Mouse (Mus musculus) embryonic facial prominence, embryonic 12.5 days (tissue): ENCODE measurements at regions not wholly inside any gene's neighbourhood (a gene's known extent, or its start where the extent isn't known, plus 50 kb on each side); places are given as distances from the start of the nearest gene placed in this dataset.

Source experiments
- ATAC-seq: fragments of 200-750 bp; cut with Nextera tagmentation; 2 replicates; pipeline ENCODE4 v1.8.0; 2017; ENCODE audit not compliant: insufficient number of reproducible peaks, insufficient read depth, low FRiP score, low TSS enrichment
- H3K27ac ChIP-seq: fragments of 300-500 bp; sonication (generic); 2 replicates; pipeline ENCODE4 v1.5.1; 2016; ENCODE audit warnings: mild to moderate bottlenecking
- H3K27me3 ChIP-seq: fragments of 300-500 bp; sonication (generic); 2 replicates; pipeline ENCODE4 v1.6.1; 2016; ENCODE audit warnings: mild to moderate bottlenecking, moderate library complexity
- H3K36me3 ChIP-seq: fragments of 300-500 bp; sonication (generic); 2 replicates; pipeline ENCODE4 v1.6.1; 2016; ENCODE audit warnings: mild to moderate bottlenecking
- H3K4me1 ChIP-seq: fragments of 300-500 bp; sonication (generic); 2 replicates; pipeline ENCODE4 v1.6.1; 2016
- H3K4me2 ChIP-seq: fragments of 300-500 bp; sonication (generic); replicated peaks from 2 replicates; pipeline ENCODE4 v1.6.1; 2016; ENCODE audit warnings: mild to moderate bottlenecking, moderate library complexity
- H3K4me3 ChIP-seq: fragments of 300-500 bp; sonication (generic); 2 replicates; pipeline ENCODE4 v1.5.1; 2016; ENCODE audit warnings: mild to moderate bottlenecking
- H3K9ac ChIP-seq: fragments of 300-500 bp; sonication (generic); 2 replicates; pipeline ENCODE4 v1.6.1; 2016; ENCODE audit warnings: mild to moderate bottlenecking, moderate library complexity
- H3K9me3 ChIP-seq: fragments of 300-500 bp; sonication (generic); 2 replicates; pipeline ENCODE4 v1.6.1; 2016; ENCODE audit warnings: mild to moderate bottlenecking, moderate library complexity
- WGBS: fragments of 180-500 bp; shearing (Covaris S2); methylation state at CpG from one replicate; pipeline ENCODE4 v1.1.7; 2016; 5-methylcytosine and 5-hydroxymethylcytosine counted together

GRCm38 (mm10) chr1:185587671-185588347, 133.2 kb downstream of the Slc30a10 start:
- no peak overlapping the region for H3K27ac ChIP-seq
- no peak overlapping the region for H3K9ac ChIP-seq
- H3K27me3 ChIP-seq = no peaks in the 10 kb centered on the region
- WGBS = 83% methylated on average over 13 of the region's 13 CpGs
- no peak overlapping the region for H3K4me2 ChIP-seq
- no peaks in the 10 kb centered on the region for H3K4me1 ChIP-seq
- no peak for ATAC-seq
- H3K36me3 ChIP-seq = no peaks in the 10 kb centered on the region
- no peak overlapping the region for H3K4me3 ChIP-seq
- no peaks in the 10 kb centered on the region for H3K9me3 ChIP-seq

DNA sequence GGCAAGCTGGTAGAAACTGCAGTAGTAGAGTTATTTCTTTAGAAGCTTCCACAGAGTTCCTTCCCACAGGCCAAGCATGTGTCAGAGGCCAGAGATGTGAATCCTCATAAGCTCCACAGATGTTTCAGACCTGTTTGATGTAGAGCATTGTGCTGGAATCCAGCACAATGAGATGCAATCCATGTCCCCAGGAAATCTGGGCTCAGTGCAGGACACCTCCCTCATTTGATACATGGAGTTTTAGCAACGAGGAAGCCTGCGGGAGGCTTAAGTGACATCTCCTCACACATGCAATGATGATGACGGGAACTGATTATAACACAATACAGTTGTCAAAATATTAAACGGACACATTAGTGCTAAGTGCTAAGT, 133.7 kb downstream of the Slc30a10 start:
- no peaks in the 10 kb centered on the region for H3K9me3 ChIP-seq
- H3K4me1 ChIP-seq = no peaks in the 10 kb centered on the region
- no peak overlapping the region for H3K27ac ChIP-seq
- H3K36me3 ChIP-seq = no peaks in the 10 kb centered on the region
- H3K27me3 ChIP-seq = no peaks in the 10 kb centered on the region
- no peak overlapping the region for H3K4me3 ChIP-seq
- ATAC-seq = no peak
- no peak overlapping the region for H3K9ac ChIP-seq
- 80% methylated on average over 4 of the region's 4 CpGs for WGBS
- H3K4me2 ChIP-seq = no peak overlapping the region

- Histone ChIP-seq H3K9me3 (no peaks in the 10 kb centered on the region), H3K27me3 (no peaks in the 10 kb centered on the region), H3K36me3 (no peaks in the 10 kb centered on the region), H3K9ac (no peak overlapping the region), H3K27ac (no peak overlapping the region), H3K4me1 (no peaks in the 10 kb centered on the region), H3K4me3 (no peak overlapping the region), H3K4me2 (no peak overlapping the region)
- WGBS = 85% methylated on average over 5 of the region's 5 CpGs
- ATAC-seq = no peak
Measured at GRCm38 (mm10) chr1:185596815-185597214, 142.2 kb downstream of the Slc30a10 start.

DNA sequence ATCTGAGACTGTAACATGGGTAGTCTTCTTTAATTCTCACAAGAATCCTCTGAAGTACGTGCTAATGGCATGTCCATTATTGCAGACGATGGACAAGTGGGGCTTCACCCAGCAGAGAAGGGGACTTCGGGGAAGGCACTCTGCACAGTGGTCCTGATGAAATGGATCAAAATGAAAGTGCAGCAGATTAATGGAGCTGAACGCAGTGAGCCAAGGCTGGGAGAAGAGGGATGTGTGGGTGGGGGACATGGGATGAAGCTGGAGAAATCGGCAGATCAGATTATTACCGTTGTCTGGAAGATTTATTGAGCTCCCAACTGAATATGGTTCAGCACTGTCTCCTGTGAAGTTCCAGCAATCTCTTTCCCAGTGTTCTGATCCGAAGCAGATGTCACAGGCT, 143.9 kb downstream of the Slc30a10 start:
- no peaks in the 10 kb centered on the region for H3K4me1 ChIP-seq
- no peak overlapping the region for H3K27ac ChIP-seq
- 89% methylated on average over 7 of the region's 7 CpGs for WGBS

DNA sequence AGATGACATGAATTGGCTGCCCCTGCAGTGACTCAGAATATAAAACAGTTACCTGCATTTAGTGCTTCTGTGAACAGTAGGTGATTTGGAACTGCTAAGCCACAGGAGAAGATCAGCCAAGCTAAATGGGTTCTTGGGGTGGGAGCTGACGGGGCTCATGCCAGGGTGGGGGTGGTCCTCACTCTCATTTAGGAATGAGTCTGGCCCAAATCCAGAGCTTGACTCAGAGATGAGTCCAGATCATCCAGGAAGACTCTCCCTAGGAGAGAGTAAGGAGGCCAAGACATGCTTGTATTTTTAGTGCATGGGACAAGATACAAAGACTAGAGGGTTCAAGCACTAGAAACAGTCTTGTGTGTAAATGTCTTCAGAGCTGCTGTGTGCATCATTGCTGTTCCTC, 146.5 kb downstream of the Slc30a10 start:
- no peak for ATAC-seq
- no peak overlapping the region for H3K9ac ChIP-seq
- H3K27me3 ChIP-seq = no peaks in the 10 kb centered on the region
- no peak overlapping the region for H3K4me2 ChIP-seq
- no peaks in the 10 kb centered on the region for H3K4me1 ChIP-seq
- no peaks in the 10 kb centered on the region for H3K9me3 ChIP-seq
- H3K27ac ChIP-seq = no peak overlapping the region
- no peak overlapping the region for H3K4me3 ChIP-seq
- 81% methylated on average over 1 of the region's 1 CpGs for WGBS
- H3K36me3 ChIP-seq = no peaks in the 10 kb centered on the region

More for the DNA sequence above, 143.9 kb downstream of the Slc30a10 start:
- no peaks in the 10 kb centered on the region for H3K9me3 ChIP-seq
- H3K27me3 ChIP-seq = no peaks in the 10 kb centered on the region
- no peak overlapping the region for H3K9ac ChIP-seq
- H3K36me3 ChIP-seq = no peaks in the 10 kb centered on the region
- H3K4me3 ChIP-seq = no peak overlapping the region
- no peak overlapping the region for H3K4me2 ChIP-seq
- ATAC-seq = no peak

GRCm38 (mm10) chr1:185605996-185606395, 151.3 kb downstream of the Slc30a10 start:
- WGBS = 78% methylated on average over 4 of the region's 4 CpGs

GRCm38 (mm10) chr1:185607611-185608010, 153.0 kb downstream of the Slc30a10 start:
- H3K4me2 ChIP-seq = no peak overlapping the region
- H3K27ac ChIP-seq = no peak overlapping the region
- ATAC-seq = no peak
- H3K9me3 ChIP-seq = no peaks in the 10 kb centered on the region
- H3K4me1 ChIP-seq = no peaks in the 10 kb centered on the region
- H3K27me3 ChIP-seq = no peaks in the 10 kb centered on the region
- no peak overlapping the region for H3K9ac ChIP-seq
- WGBS = 89% methylated on average over 5 of the region's 5 CpGs
- H3K4me3 ChIP-seq = no peak overlapping the region
- H3K36me3 ChIP-seq = no peaks in the 10 kb centered on the region

More at GRCm38 (mm10) chr1:185605996-185606395, 151.3 kb downstream of the Slc30a10 start:
- Histone ChIP-seq H3K9me3 (no peaks in the 10 kb centered on the region), H3K4me1 (no peaks in the 10 kb centered on the region), H3K27me3 (no peaks in the 10 kb centered on the region), H3K27ac (no peak overlapping the region), H3K9ac (no peak overlapping the region), H3K4me3 (no peak overlapping the region), H3K4me2 (no peak overlapping the region), H3K36me3 (no peaks in the 10 kb centered on the region)
- no peak for ATAC-seq

GRCm38 (mm10) chr1:185608440-185608839, 153.8 kb downstream of the Slc30a10 start:
- Histone ChIP-seq H3K4me1 (no peaks in the 10 kb centered on the region), H3K4me2 (no peak overlapping the region), H3K27me3 (no peaks in the 10 kb centered on the region), H3K4me3 (no peak overlapping the region), H3K27ac (no peak overlapping the region), H3K36me3 (no peaks in the 10 kb centered on the region), H3K9me3 (no peaks in the 10 kb centered on the region), H3K9ac (no peak overlapping the region)
- WGBS = 84% methylated on average over 3 of the region's 3 CpGs
- no peak for ATAC-seq

GRCm38 (mm10) chr1:185610586-185610985, 155.9 kb downstream of the Slc30a10 start:
- Histone ChIP-seq H3K36me3 (no peaks in the 10 kb centered on the region), H3K4me1 (no peaks in the 10 kb centered on the region), H3K4me3 (no peak overlapping the region), H3K9me3 (no peaks in the 10 kb centered on the region), H3K27me3 (no peaks in the 10 kb centered on the region), H3K4me2 (no peak overlapping the region), H3K9ac (no peak overlapping the region), H3K27ac (no peak overlapping the region)
- WGBS = 62% methylated on average over 3 of the region's 3 CpGs
- no peak for ATAC-seq

DNA sequence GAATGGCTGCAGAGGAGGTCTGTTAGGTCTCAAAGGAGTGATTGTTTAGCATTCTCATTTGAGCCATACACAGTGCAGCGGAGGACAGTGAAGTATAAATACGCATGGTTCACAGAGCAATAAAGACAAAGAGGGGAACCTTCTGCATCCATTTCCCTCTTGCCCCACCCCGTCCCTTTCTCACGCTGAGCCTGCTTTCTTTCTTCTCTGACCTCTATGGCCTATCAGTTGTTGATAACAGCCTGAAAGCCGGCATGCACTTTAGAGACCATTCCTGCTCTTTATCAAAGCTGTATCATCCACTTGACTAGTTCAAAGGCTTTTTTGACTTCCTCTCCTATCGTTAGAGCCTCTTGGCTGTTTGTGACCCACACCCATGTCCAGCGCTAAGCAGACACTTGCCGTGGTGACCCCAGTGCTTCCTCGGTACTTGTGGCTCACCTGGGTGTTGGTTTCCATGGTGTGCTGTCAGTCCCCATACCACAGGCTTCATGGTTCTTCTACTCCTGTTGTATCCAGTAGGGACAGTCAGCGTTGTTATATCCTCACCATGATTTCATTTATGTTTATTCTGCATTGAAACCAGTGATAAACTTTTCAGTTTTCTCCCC, 161.3 kb downstream of the Slc30a10 start:
- H3K36me3 ChIP-seq = no peaks in the 10 kb centered on the region
- no peak for ATAC-seq
- H3K27me3 ChIP-seq = no peaks in the 10 kb centered on the region
- no peak overlapping the region for H3K27ac ChIP-seq
- no peak overlapping the region for H3K4me2 ChIP-seq
- no peaks in the 10 kb centered on the region for H3K4me1 ChIP-seq
- no peak overlapping the region for H3K4me3 ChIP-seq
- H3K9ac ChIP-seq = no peak overlapping the region
- 65% methylated on average over 10 of the region's 10 CpGs for WGBS
- H3K9me3 ChIP-seq = no peaks in the 10 kb centered on the region

DNA sequence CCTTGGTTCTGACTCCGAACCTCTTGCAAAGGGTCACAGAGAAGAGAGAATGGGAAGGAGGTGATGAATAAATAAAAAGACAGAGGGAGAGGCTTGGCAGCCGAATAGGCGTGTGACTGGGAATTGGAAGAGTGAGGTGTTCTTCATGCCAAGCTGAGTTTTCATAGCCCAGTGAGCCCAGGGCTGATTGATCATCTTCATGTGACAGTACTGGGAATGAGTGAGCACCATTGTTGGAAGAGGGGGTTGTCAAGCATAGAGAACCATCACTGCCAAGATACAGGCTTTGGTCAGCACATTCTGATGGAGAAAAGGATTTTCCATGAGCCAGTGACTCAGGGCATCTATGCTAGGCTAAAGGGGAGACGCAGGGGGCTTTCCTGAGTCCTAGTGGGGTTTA, 163.0 kb downstream of the Slc30a10 start:
- Histone ChIP-seq H3K4me1 (no peaks in the 10 kb centered on the region), H3K9me3 (no peaks in the 10 kb centered on the region), H3K4me2 (no peak overlapping the region), H3K36me3 (no peaks in the 10 kb centered on the region), H3K4me3 (no peak overlapping the region), H3K9ac (no peak overlapping the region), H3K27ac (no peak overlapping the region), H3K27me3 (no peaks in the 10 kb centered on the region)
- WGBS = 86% methylated on average over 4 of the region's 4 CpGs
- no peak for ATAC-seq

GRCm38 (mm10) chr1:185619011-185619410, 164.4 kb downstream of the Slc30a10 start:
- no peaks in the 10 kb centered on the region for H3K4me1 ChIP-seq
- no peaks in the 10 kb centered on the region for H3K9me3 ChIP-seq
- H3K27me3 ChIP-seq = no peaks in the 10 kb centered on the region
- no peak overlapping the region for H3K4me2 ChIP-seq
- no peak overlapping the region for H3K4me3 ChIP-seq
- no peaks in the 10 kb centered on the region for H3K36me3 ChIP-seq
- ATAC-seq = no peak
- 85% methylated on average over 9 of the region's 9 CpGs for WGBS
- no peak overlapping the region for H3K9ac ChIP-seq
- no peak overlapping the region for H3K27ac ChIP-seq
